Mouse (Mus musculus) cerebellum, adult 2 months (tissue): ENCODE measurements around the gene Omp. TPM values are rescaled to one million over a fixed set of nuclear protein-coding genes. Genes with fewer than 3 reads are reported as not detected.

Experiments
- DNase-seq, 2 experiments: peaks; one replicate each; pipeline ENCODE4 v3.0.0; 2021
- H3K27ac ChIP-seq: fragments of 200-500 bp; 2 replicates; pipeline ENCODE4 v1.5.1; 2012; ENCODE audit warnings: low read length, control low read depth, inconsistent platforms; ENCODE audit not compliant: insufficient read depth
- H3K27me3 ChIP-seq: fragments of 200-500 bp; 2 replicates; pipeline ENCODE4 v1.6.1; 2012; ENCODE audit warnings: inconsistent platforms, mild to moderate bottlenecking, low read length, moderate library complexity; ENCODE audit not compliant: control insufficient read depth, insufficient read depth
- H3K4me1 ChIP-seq: fragments of 200-500 bp; 2 replicates; pipeline ENCODE4 v1.6.1; 2011; ENCODE audit warnings: low read length; ENCODE audit not compliant: control insufficient read depth, insufficient read depth
- H3K4me3 ChIP-seq: fragments of 200-500 bp; replicated peaks from 2 replicates; pipeline ENCODE3; 2011; ENCODE audit warnings: mild to moderate bottlenecking, low read depth, low read length, control low read depth; ENCODE audit not compliant: insufficient read depth
- CTCF ChIP-seq: fragments of 200-500 bp; IDR thresholded peaks from 2 replicates; pipeline ENCODE4 v1.5.1; 2011; ENCODE audit warnings: low read depth, mild to moderate bottlenecking, control low read depth, low read length, moderate library complexity, borderline replicate concordance; ENCODE audit not compliant: insufficient read depth
- POLR2A ChIP-seq: fragments of 200-500 bp; IDR thresholded peaks from 2 replicates; pipeline ENCODE4 v1.6.1; 2011; ENCODE audit warnings: low read length, control low read depth, borderline replicate concordance; ENCODE audit not compliant: insufficient read depth
- WGBS: fragments of 180-500 bp; shearing (Covaris S2); methylation state at CpG from one replicate; pipeline ENCODE4 v1.1.7; 2018; 5-methylcytosine and 5-hydroxymethylcytosine counted together
- polyA plus RNA-seq: library from polyadenylated mRNA; depleted of rRNA; stranded (reverse); fragments of >200 nt; gene quantifications from 2 replicates; pipeline ENCODE4 v1.2.3, GENCODE M21; 2012

Gene Omp
- polyA plus RNA-seq, 1 experiment = 0.57 TPM

DNA sequence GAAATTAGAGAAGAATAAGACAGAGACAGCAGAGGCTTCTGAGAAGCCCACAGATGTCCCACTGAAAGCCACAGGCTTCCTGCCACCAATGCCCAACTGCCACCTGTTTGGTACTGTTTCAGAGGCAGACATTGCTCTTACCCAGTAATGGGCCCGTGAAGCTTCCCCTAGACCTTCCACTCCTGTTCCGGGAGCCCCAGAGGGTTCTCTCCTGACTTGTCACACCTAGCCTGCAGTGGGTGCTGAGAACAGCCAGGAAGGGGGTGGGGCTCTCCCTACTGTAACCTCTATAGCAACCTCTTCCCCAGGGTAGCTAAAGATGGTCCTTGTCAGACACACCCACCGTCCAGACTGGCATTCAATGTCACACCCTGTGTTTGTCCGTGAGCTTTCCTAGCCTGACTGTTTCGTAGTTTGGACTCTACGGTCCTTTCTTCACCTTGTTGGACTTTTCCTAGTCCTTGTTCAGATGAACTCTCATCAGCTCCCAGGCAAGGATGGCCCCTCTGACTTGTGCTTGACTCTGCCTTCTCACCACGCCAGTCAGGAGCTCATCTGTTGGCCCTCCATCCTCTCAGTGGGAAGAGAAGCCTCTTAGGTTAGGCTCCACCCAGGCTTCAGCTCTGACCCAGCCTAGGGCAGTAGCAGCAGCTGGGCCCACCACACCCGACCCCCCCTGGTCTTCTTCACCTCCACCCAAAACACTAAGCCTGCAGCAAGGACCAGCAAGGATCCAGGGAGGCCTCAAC, 31.2 kb upstream of the Omp start:
- 76% methylated on average over 8 of the region's 8 CpGs for WGBS

DNA sequence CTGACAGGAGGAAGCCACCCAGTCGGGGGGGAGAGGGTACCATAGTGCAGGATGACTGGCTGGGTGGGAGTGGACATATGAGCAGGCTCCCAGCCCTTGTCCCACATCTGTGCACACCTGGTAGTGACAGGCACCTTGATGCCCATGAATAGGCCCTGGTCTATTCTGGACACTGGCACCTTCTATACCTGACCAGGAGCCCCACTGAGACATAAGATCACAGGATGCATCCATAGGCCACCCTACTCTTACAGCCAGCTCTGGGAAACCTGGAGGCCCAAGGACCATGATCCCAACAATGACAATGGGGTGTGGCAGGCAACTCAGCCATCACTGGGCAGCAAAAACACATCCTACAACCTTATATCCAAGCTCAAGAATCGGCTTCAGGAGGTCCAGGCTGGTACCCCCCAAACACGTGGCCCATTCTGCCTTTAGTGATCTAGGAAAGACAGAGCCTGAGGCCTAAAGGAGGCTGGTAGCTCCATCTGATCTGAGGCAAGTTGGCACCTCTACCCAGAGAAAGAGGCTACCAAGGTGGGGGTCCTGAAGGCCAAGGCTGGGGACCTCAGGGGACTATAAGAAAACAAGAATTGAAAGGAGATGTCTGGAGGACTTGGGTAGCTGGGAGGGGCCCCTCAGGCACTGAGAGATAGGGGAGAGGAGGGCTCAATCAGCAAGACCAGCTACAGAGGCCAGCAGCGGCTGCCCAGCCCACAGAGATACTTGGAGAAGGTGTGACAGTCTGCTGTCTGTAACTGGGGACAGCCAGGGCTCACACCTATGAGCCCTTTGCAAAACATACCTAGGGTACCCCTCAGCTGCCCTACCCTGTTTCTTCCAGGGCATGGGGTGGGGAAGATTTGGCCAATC, 29.8 kb upstream of the Omp start:
- Histone ChIP-seq H3K27ac (no peak overlapping the region), H3K4me1 (peaks cover 22% of the 10 kb centered on the region), H3K4me3 (no peak overlapping the region), H3K27me3 (no peaks in the 10 kb centered on the region)
- DNase-seq = no peak
- TF ChIP-seq POLR2A (no peak), CTCF (no peak)
- 91% methylated on average over 4 of the region's 4 CpGs for WGBS

More for the DNA sequence above, 31.2 kb upstream of the Omp start:
- Histone ChIP-seq H3K27me3 (no peaks in the 10 kb centered on the region), H3K4me3 (no peak overlapping the region), H3K4me1 (peaks cover 14% of the 10 kb centered on the region), H3K27ac (no peak overlapping the region)
- peak in 1 of 2 experiments; percentile 37 for DNase-seq
- TF ChIP-seq POLR2A = no peak
- no peak for TF ChIP-seq CTCF

DNA sequence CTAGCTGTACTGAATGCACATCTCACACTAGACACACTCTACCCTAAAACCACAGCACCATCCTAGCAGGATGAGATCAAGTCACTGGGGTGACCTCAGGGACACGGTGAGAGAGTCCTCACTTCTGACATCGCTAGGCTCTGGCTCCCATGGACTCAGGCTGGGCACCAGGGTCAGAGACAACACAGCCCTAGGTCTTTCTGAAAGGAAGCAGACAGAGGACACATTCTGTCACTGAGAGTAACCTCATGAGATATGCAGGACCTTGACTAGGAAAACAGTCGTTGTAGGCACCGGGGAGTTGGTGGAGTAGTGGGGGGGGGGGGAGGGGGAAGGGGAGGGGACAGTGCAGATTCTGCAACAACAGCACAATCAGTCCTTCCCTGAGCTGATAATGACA, 28.1 kb upstream of the Omp start:
- no peak overlapping the region for H3K27ac ChIP-seq
- WGBS = 73% methylated on average over 4 of the region's 4 CpGs
- peaks cover 18% of the 10 kb centered on the region for H3K4me1 ChIP-seq
- H3K4me3 ChIP-seq = no peak overlapping the region
- H3K27me3 ChIP-seq = no peaks in the 10 kb centered on the region
- no peak for TF ChIP-seq CTCF
- no peak for TF ChIP-seq POLR2A
- no peak for DNase-seq

DNA sequence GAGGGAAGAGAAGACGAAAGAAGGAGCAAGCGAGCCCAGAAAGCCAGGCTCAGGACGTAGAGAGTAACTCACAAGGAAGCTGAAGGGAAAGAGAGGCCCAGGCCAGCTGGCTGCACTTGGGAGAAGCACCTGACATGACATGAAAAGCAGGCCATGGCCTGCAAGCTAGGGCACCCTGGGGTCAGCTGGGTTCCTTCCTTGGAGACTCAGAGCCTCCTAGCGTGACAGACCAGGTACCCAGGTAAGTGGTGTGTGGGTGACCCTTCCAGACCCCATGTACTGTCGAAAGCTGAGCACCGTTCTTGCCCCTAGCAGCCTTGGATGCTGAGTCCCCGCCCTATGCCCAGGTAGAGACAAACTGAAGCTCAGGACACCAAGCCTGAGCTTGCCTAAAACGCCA, 27.4 kb upstream of the Omp start:
- TF ChIP-seq POLR2A (no peak), CTCF (no peak)
- Histone ChIP-seq H3K27ac (no peak overlapping the region), H3K4me1 (peaks cover 18% of the 10 kb centered on the region), H3K4me3 (no peak overlapping the region), H3K27me3 (no peaks in the 10 kb centered on the region)
- no peak for DNase-seq
- WGBS = 87% methylated on average over 8 of the region's 8 CpGs

DNA sequence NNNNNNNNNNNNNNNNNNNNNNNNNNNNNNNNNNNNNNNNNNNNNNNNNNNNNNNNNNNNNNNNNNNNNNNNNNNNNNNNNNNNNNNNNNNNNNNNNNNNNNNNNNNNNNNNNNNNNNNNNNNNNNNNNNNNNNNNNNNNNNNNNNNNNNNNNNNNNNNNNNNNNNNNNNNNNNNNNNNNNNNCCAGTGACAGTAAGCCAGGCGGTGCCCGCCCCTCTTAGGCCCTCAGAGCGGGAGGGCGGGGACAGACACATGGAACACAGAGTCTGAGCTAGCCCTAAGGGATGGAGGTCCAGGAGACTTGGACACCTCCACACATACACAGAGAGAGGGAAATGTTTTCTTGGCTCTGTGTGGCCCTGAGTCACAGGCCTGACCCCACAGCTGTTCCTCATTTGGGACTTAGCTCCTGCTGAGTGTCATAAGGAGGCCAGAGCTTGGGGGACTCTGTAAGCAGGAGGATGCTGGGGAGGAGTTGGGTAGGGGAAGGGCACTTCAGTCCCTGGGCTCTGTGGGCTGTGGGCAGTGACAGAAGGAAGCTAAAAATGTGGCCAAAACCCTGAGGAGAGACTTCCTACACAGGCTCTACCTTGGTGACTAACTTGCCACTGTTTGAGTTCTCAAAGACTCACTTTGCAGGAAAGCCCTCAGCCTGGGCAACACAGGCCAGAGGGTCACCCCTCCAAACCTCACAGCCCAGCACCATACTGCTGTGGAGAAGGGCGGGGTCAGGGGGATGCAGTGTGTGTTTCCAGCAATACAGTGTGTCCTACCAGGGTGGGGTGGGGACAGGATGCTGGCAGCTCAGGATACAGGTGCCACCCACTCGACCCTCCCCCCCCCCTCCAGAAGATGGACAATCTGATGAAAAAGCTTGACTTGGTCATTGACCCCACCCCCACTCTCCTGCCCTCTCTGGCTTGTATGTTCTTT, 26.1 kb upstream of the Omp start:
- Histone ChIP-seq H3K4me3 (no peak overlapping the region), H3K27ac (no peak overlapping the region), H3K27me3 (no peaks in the 10 kb centered on the region), H3K4me1 (peaks cover 18% of the 10 kb centered on the region)
- TF ChIP-seq POLR2A = no peak
- no peak for TF ChIP-seq CTCF
- 71% methylated on average over 6 of the region's 6 CpGs for WGBS
- DNase-seq = peak; percentile 34 to 55

DNA sequence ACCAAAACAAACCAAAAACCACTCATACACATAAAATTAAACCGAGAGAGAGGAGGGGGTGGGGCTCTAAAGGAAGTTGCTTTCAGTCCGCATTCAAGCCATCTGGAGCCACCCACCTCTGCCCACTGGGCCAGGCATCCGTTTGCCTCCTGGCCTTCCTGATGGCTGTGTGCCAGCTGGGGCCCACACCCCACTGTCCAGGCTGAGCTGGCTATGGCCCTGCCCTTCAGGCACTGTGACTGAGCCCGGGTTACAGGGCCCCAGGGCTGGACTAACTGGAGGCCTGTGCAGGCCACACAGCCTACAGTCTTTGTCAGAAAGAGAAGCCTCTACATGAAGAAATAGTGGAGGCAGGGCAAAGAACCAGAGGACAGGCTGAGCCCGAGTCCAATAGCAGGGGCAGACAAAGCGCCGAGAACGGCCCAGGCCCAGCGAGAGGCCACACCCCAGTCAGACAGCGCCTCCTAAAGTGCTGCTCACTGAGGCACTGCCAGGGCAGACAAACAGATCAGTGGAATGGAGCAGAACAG, 19.8 kb upstream of the Omp start:
- TF ChIP-seq CTCF (no peak), POLR2A (no peak)
- H3K4me1 ChIP-seq = no peaks in the 10 kb centered on the region; the same call in 1 of the 2 replicates
- H3K4me3 ChIP-seq = no peak overlapping the region
- DNase-seq = peak in 1 of 2 experiments; percentile 18
- 41% methylated on average over 10 of the region's 10 CpGs for WGBS
- no peaks in the 10 kb centered on the region for H3K27me3 ChIP-seq
- no peak overlapping the region for H3K27ac ChIP-seq
